Mouse (Mus musculus) kidney, adult 2 months (tissue): ENCODE measurements at regions not wholly inside any gene's neighbourhood (a gene's known extent, or its start where the extent isn't known, plus 50 kb on each side); places are given as distances from the start of the nearest gene placed in this dataset.

Experiments used
- CTCF ChIP-seq: fragments of 200-500 bp; conservative IDR thresholded peaks from 2 replicates; pipeline ENCODE4 v1.5.1; 2011; ENCODE audit warnings: low read depth, mild to moderate bottlenecking, control low read depth, low read length, moderate library complexity, mixed read lengths; ENCODE audit not compliant: insufficient read depth, insufficient read length
- POLR2A ChIP-seq: fragments of 200-500 bp; IDR thresholded peaks from one replicate; pipeline ENCODE4 v1.6.1; 2011; ENCODE audit warnings: low read depth, low read length, control low read depth

- TF ChIP-seq CTCF (no peak), POLR2A (no peak)
These were observed 227.2 kb upstream of the Sfrp2 start for GRCm38 (mm10) chr3:83538898-83539297.
